8 mouse cellular contexts compared by ENCODE assay signal in the genomic region with DNA sequence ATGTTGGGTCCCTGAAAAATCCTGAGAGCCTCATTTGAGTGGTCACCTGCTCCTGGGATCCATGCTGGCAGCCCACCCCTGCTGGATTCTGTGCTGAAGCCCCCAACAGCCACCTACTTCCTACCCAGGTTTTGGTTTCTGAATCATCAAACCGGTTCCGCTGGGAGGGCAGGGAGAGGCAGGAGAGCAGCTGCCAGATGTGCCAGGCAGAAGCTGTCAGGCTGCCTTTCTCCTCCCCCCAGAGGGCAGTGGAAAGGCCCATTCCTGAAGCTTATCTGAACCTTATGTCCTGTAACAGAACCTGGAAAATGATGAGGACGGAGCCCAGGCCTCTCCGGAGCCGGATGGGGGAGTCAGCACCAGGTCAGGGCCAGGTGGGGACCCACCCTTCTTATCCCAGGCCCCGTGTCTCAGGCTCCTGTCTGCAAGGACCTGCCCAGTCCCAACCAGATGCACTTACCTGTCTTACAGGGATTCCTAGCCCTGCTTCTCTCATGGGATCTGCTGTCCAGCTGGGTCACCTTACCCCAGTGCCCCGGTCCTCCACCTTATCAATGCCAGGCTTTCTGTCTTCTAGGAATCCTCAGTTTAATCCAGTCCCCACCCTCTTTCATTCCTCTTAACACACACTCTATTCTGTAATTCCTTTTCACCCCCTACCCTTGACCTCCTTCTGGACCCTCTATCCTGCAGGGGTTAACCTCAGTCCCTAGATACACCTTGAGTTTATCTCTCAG. TPM values are rescaled to one million over a fixed set of nuclear protein-coding genes. Genes with fewer than 3 reads are reported as not detected.
A peak's percentile ranks its signal among the peaks of the same experiment; 100 is the strongest.
DNase-seq lines count a peak whose midpoint lies in the region; ATAC-seq and TF ChIP-seq lines count a peak whose summit lies in the region.

No protein-coding gene starts in this region.

- ATAC-seq in heart, embryonic 16.5 days (replicated peaks; ENCODE audit: extremely low read depth, insufficient read depth, low FRiP score), result no peak
- ATAC-seq in liver, embryonic 14.5 days (ENCODE audit: insufficient read depth), result no peak
- ATAC-seq in CD4-positive, CD25-positive, alpha-beta regulatory T cell, adult 4 months, result no peak

- no peak for TF ChIP-seq EP300 in liver, embryonic 14.5 days (IDR thresholded peaks at IDR 0.05; ENCODE audit: low read depth)

- H3K27ac ChIP-seq in bone marrow macrophage, adult 2 months (ENCODE audit: insufficient read depth, low read depth, low read length), result no peak overlapping the region
- peak overlapping the region; percentile 25; the same call in 1 of the 2 replicates for H3K27ac ChIP-seq in heart, embryonic 16.5 days (ENCODE audit: low read length)
- H3K27ac ChIP-seq in liver, embryonic 14.5 days, result peak overlapping the region; percentile 82

- H3K9ac ChIP-seq in heart, embryonic 16.5 days (ENCODE audit: low read length), result peak overlapping the region; percentile 78
- H3K9ac ChIP-seq in liver, embryonic 14.5 days (replicated peaks), result peak overlapping the region; percentile 93

- DNase-seq in lung, adult 18-20 months, result peak; percentile 62 to 64
- no peak for DNase-seq in lung, postnatal 14 days
- DNase-seq in liver, embryonic 14.5 days (ENCODE audit: low read depth in 3 of 3, low spot score in 3 of 3), result no peak
- peak; percentile 50 for DNase-seq in thymus, postnatal 14 days
- no peak for DNase-seq in frontal cortex, postnatal 25 days (ENCODE audit: low spot score in 2 of 2)

- peak overlapping the region; percentile 75 for H3K4me3 ChIP-seq in bone marrow macrophage, adult 2 months (ENCODE audit: insufficient read depth, low read length)
- H3K4me3 ChIP-seq in heart, embryonic 16.5 days (ENCODE audit: low read length), result peak overlapping the region; percentile 67
- H3K4me3 ChIP-seq in liver, embryonic 14.5 days (ENCODE audit: insufficient read depth in 1 of 2, low read depth in 2 of 2, low read length in 2 of 2), result peak overlapping the region; percentile 96

- H3K4me1 ChIP-seq in bone marrow macrophage, adult 2 months (ENCODE audit: control insufficient read depth, insufficient read depth, low read length), result peaks cover 28% of the 10 kb centered on the region
- H3K4me1 ChIP-seq in heart, embryonic 16.5 days (ENCODE audit: control insufficient read depth, insufficient read depth, low read length), result peaks cover 22% of the 10 kb centered on the region
- peaks cover 54 to 57% of the 10 kb centered on the region in 2 experiments for H3K4me1 ChIP-seq in liver, embryonic 14.5 days (replicated peaks; ENCODE audit: control insufficient read depth in 2 of 2, insufficient read depth in 2 of 2, low read length in 1 of 2)

- TF ChIP-seq CTCF in bone marrow macrophage, adult 2 months (IDR thresholded peaks at IDR 0.05; ENCODE audit: low read depth, low read length), result no peak
- 0 out of 2 replicates have a peak, but pooled peaks have one; percentile 5 for TF ChIP-seq CTCF in liver, embryonic 14.5 days (IDR thresholded peaks at IDR 0.05; ENCODE audit: low read depth)

- H3K27me3 ChIP-seq in heart, embryonic 16.5 days (ENCODE audit: control insufficient read depth, insufficient read depth, low read length), result no peaks in the 10 kb centered on the region
- H3K27me3 ChIP-seq in liver, embryonic 14.5 days (ENCODE audit: control insufficient read depth, insufficient read depth, low read length), result no peaks in the 10 kb centered on the region

- peaks cover 11% of the 10 kb centered on the region for H3K36me3 ChIP-seq in heart, embryonic 16.5 days (ENCODE audit: control insufficient read depth, insufficient read depth)
- H3K36me3 ChIP-seq in liver, embryonic 14.5 days (replicated peaks; ENCODE audit: control insufficient read depth, insufficient read depth, low read depth), result peaks cover 20% of the 10 kb centered on the region

- no peak for TF ChIP-seq POLR2A in bone marrow macrophage, adult 2 months (IDR thresholded peaks at IDR 0.05; ENCODE audit: borderline replicate concordance, low read depth, low read length)

- 53% methylated on average over 7 of the region's 7 CpGs for WGBS in heart, embryonic 16.5 days
- WGBS in liver, embryonic 14.5 days (ENCODE audit: insufficient replicate concordance), result 67% methylated on average over 7 of the region's 7 CpGs

- peak overlapping the region; percentile 72 for H3K4me2 ChIP-seq in heart, embryonic 16.5 days (ENCODE audit: low read depth, low read length)
- H3K4me2 ChIP-seq in liver, embryonic 14.5 days (ENCODE audit: low read depth), result peak overlapping the region; percentile 68

- no peaks in the 10 kb centered on the region for H3K9me3 ChIP-seq in heart, embryonic 16.5 days (replicated peaks; ENCODE audit: control insufficient read depth, low read length)
- no peaks in the 10 kb centered on the region for H3K9me3 ChIP-seq in liver, embryonic 14.5 days (ENCODE audit: control insufficient read depth, low read length)

RNA-seq across cellular contexts. Expression of a gene that starts 1.3 kb away (rescaled TPM):
- polyA plus RNA-seq in bone marrow macrophage, adult 2 months (2012; ENCODE audit: insufficient read depth, insufficient read length, missing spikeins), result 75.1 and 75.6 TPM in 2 replicates
- 87.5 and 88.6 TPM in 2 replicates for polyA plus RNA-seq in heart, embryonic 16.5 days (2015; fragmentation: Nextera tagmentation; extraction: Ambion mirVana)
- polyA plus RNA-seq in liver, embryonic 14.5 days (2012; rRNA removed), result 28.8 and 33.2 TPM in 2 replicates
- 29.4 TPM in 2 replicates for polyA plus RNA-seq in liver, embryonic 14.5 days (2014; fragmentation: Nextera tagmentation; extraction: Ambion mirVana)
- 100 to 1,000 TPM; 179 to 208 TPM for polyA plus RNA-seq in CD4-positive, CD25-positive, alpha-beta regulatory T cell, adult 4 months (2017; shearing (Covaris generic))

RNA-seq across cellular contexts. Expression of a gene that starts 12.7 kb away (rescaled TPM):
- polyA plus RNA-seq in bone marrow macrophage, adult 2 months (2012; ENCODE audit: insufficient read depth, insufficient read length, missing spikeins), result not detected in 2 replicates
- polyA plus RNA-seq in heart, embryonic 16.5 days (2015; fragmentation: Nextera tagmentation; extraction: Ambion mirVana), result not detected in 2 replicates
- polyA plus RNA-seq in liver, embryonic 14.5 days (2012; rRNA removed), result not detected in 2 replicates
- not detected in 2 replicates for polyA plus RNA-seq in liver, embryonic 14.5 days (2014; fragmentation: Nextera tagmentation; extraction: Ambion mirVana)
- polyA plus RNA-seq in CD4-positive, CD25-positive, alpha-beta regulatory T cell, adult 4 months (2017; shearing (Covaris generic)), result under 1 TPM in 1 of 2 experiments, not detected in 1; 0.29 TPM

RNA-seq across cellular contexts. Expression of a gene that starts 16.9 kb away (rescaled TPM):
- not detected in 2 replicates for polyA plus RNA-seq in bone marrow macrophage, adult 2 months (2012; ENCODE audit: insufficient read depth, insufficient read length, missing spikeins)
- polyA plus RNA-seq in heart, embryonic 16.5 days (2015; fragmentation: Nextera tagmentation; extraction: Ambion mirVana), result 0.11 TPM in 1 of 2 replicates, not detected in the other
- polyA plus RNA-seq in liver, embryonic 14.5 days (2012; rRNA removed), result 0.03 and 0.15 TPM in 2 replicates
- not detected in 2 replicates for polyA plus RNA-seq in liver, embryonic 14.5 days (2014; fragmentation: Nextera tagmentation; extraction: Ambion mirVana)
- under 1 TPM; 0.79 to 0.92 TPM for polyA plus RNA-seq in CD4-positive, CD25-positive, alpha-beta regulatory T cell, adult 4 months (2017; shearing (Covaris generic))

RNA-seq across cellular contexts. Expression of a gene that starts 21.5 kb away (rescaled TPM):
- 276 and 314 TPM in 2 replicates for polyA plus RNA-seq in bone marrow macrophage, adult 2 months (2012; ENCODE audit: insufficient read depth, insufficient read length, missing spikeins)
- polyA plus RNA-seq in heart, embryonic 16.5 days (2015; fragmentation: Nextera tagmentation; extraction: Ambion mirVana), result 133 and 134 TPM in 2 replicates
- 57.5 and 59.2 TPM in 2 replicates for polyA plus RNA-seq in liver, embryonic 14.5 days (2012; rRNA removed)
- polyA plus RNA-seq in liver, embryonic 14.5 days (2014; fragmentation: Nextera tagmentation; extraction: Ambion mirVana), result 57.5 and 62.2 TPM in 2 replicates
- 100 to 1,000 TPM; 236 to 310 TPM for polyA plus RNA-seq in CD4-positive, CD25-positive, alpha-beta regulatory T cell, adult 4 months (2017; shearing (Covaris generic))

RNA-seq across cellular contexts. Expression of a gene that starts 26.5 kb away (rescaled TPM):
- 0.87 and 2.3 TPM in 2 replicates for polyA plus RNA-seq in bone marrow macrophage, adult 2 months (2012; ENCODE audit: insufficient read depth, insufficient read length, missing spikeins)
- polyA plus RNA-seq in heart, embryonic 16.5 days (2015; fragmentation: Nextera tagmentation; extraction: Ambion mirVana), result 25.3 and 71.1 TPM in 2 replicates
- polyA plus RNA-seq in liver, embryonic 14.5 days (2012; rRNA removed), result 12.5 and 16.3 TPM in 2 replicates
- 14.4 and 17.0 TPM in 2 replicates for polyA plus RNA-seq in liver, embryonic 14.5 days (2014; fragmentation: Nextera tagmentation; extraction: Ambion mirVana)
- polyA plus RNA-seq in CD4-positive, CD25-positive, alpha-beta regulatory T cell, adult 4 months (2017; shearing (Covaris generic)), result 100 to 1,000 TPM; 836 to 870 TPM

Comparison
In these comparisons a context has a peak if more than half of its experiments do, and no peak if none do; other contexts are left out.
1. DNase-seq: peak in lung, adult 18-20 months (2 of 2) and thymus, postnatal 14 days (single experiment); none in lung, postnatal 14 days (single experiment), liver, embryonic 14.5 days (0 of 3) and frontal cortex, postnatal 25 days (0 of 2).
2. Peak in every context shown above with its lines, with median percentiles within 50 percentile points of each other: H3K4me3 ChIP-seq.